Mouse (Mus musculus): ENCODE measurements around the gene Brf1. TPM values are rescaled to one million over a fixed set of nuclear protein-coding genes. Genes with fewer than 3 reads are reported as not detected.

Brf1 gene
- polyA plus RNA-seq (2012; rRNA removed), result 28.6 and 36.3 TPM in 2 replicates

GRCm38 (mm10) chr12:113000294-113001132, at the start of gene Brf1:
TSS of gene Brf1 (minus strand) at chr12:113000704.

GRCm38 (mm10) chr12:113013604-113014558, 13.4 kb upstream of the Brf1 start, which contains the start of gene Pacs2:
TSS of gene Pacs2 (plus strand) at chr12:113014508.

DNA sequence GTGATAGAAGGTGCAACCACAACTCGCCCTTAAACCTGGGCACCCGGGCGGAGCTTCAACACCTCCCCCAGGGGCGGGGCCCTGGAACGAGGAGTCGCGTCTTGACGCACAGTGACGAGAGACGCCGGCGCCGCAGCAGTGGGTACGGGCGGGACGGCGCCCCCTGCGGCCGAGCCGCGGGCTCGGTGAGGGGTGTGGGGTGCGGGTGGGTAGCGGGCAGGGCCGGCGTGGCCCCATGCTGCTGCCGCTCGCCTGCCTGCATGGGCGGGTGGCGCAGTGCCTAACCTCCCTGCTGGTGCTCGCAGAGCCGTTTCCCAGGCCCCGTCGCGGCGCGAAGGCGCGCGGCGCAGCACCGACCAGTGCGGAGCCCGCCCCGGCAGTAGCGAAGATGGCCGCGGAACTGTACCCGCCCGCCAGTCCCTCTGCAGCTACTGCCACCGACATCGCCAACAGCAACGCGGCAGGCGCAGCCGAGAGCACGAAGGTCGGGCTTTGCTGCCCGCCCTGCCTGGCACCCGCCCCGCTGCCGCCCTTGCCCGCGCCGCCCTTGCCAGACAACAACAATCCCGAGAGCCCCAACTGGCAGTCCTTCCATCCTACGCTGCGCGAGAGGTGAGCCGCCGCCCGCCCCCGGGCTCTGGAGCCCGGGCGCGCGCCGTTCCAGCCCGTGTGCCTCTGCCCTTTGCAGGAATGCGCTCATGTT, 24.0 kb downstream of the Brf1 start, which contains the start of gene Btbd6:
Gene Btbd6 (plus strand): TSS at position 112 of the 703 bp plus-strand sequence.

DNA sequence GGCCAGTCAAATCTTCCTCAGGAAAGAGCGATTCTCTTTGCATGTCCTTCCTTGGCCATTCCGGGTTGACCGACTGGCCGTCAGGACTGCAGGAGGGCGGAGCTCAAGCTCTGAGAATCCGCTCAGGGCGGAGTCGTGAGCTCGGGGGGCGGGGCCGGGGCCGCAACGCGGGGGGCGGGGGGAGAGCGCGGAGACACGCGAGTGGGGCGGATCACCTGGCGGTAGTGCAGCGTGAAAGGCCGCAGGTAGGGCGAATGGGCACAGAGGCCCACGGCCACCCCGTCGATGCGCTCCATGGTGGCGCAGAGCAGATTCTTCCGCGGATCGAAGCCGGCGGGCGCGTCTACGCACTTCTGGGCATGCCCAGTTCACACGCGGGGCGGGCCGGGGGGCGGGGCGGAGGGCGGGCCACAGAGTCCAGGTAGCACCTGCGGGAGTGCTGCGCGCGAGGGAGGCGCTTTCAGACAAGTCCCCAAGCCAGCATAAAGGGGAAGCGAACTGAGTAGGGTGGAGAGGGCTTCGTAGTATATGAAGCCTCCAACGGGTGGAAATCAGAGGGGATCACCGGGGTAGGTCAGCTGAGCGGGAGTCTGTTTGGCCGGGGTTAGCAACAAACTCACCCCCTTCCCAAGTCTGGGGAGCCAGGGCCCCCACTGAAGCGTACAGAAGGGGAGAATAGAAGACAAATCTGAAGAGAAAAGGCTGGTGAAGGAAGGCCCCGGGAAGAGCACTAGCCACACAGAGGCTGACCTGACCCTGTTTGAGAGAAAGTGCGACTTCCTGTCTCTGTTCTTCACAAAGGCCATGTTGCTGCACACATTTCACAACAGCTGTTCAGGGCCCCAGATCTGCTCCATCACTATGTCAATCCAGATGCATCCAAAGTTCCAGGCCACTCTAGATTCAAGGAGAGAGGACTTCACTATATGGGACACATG, 58.5 kb downstream of the Brf1 start, which contains the start of gene Nudt14:
Gene Nudt14 (minus strand): TSS at position 349 of the 938 bp plus-strand sequence.

DNA sequence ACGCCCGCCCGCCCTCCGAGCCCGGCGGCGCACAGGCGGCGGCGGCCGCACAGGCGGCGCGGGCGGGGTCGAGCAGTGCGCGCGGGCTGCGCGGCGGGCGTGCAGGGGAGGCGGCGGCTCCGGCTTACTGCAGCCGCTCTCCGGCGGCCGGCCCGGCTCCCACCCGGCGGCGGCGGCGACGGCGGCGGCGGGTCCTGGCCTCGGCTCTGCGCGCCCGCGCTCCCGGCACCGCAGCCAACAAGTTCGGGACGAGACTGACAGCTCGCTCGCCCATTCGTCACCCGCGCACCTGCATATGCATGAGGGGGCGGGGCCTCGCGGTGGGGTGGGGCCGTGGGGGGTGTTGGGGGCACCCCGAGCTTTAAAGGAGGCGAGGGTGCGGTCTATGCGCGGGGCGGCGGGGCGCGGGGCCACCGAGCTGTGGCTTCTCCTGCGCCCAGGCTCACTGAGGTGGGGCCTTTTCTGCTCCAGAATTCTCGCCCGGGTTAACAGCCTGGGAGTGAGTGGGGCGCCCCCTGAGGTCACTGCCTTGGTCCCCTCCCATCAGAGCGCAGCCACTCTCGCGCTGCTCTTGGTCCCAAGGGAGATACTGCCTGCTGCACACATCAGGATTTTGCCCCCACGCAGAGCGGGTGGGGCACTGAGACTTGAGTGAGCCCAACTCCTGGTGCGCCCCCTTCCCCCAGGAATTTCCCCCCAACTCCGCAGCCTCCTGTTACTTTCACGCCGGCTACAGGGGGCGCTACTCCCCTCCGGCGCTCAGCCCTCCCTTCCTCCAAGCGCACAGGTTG, 70.7 kb downstream of the Brf1 start, which contains the start of gene Jag2:
Gene Jag2 (minus strand): TSS at position 215 of the 791 bp plus-strand sequence.

Other genes starting within 250 kb of the Brf1 start
- 18.8 and 22.1 TPM in 2 replicates for gene Pld4, start 240.0 kb downstream of the Brf1 start, polyA plus RNA-seq (2012; rRNA removed)
- gene Ahnak2, start 198.0 kb downstream of the Brf1 start, polyA plus RNA-seq (2012; rRNA removed), result 0.22 and 0.31 TPM in 2 replicates
- 0.24 and 0.30 TPM in 2 replicates for gene Clba1, start 191.8 kb downstream of the Brf1 start, polyA plus RNA-seq (2012; rRNA removed)
- 23.2 and 24.6 TPM in 2 replicates for gene Cdca4, start 171.3 kb downstream of the Brf1 start, polyA plus RNA-seq (2012; rRNA removed)
- gene Gpr132, start 132.5 kb downstream of the Brf1 start, polyA plus RNA-seq (2012; rRNA removed), result 0.79 and 0.83 TPM in 2 replicates
- gene Jag2, start 70.9 kb downstream of the Brf1 start, polyA plus RNA-seq (2012; rRNA removed), result 0.32 and 0.34 TPM in 2 replicates
- gene Nudt14, start 58.6 kb downstream of the Brf1 start, polyA plus RNA-seq (2012; rRNA removed), result 11.8 and 13.7 TPM in 2 replicates
- 4.4 and 4.6 TPM in 2 replicates for gene Btbd6, start 24.2 kb downstream of the Brf1 start, polyA plus RNA-seq (2012; rRNA removed)
- 8.0 and 9.0 TPM in 2 replicates for gene Pacs2, start 13.8 kb upstream of the Brf1 start, polyA plus RNA-seq (2012; rRNA removed)
- gene Tex22, start 73.8 kb upstream of the Brf1 start, polyA plus RNA-seq (2012; rRNA removed), result not detected in 2 replicates
- gene Mta1, start 97.6 kb upstream of the Brf1 start, polyA plus RNA-seq (2012; rRNA removed), result 17.5 and 22.8 TPM in 2 replicates
- gene Crip2, start 139.5 kb upstream of the Brf1 start, polyA plus RNA-seq (2012; rRNA removed), result 33.1 and 36.5 TPM in 2 replicates
- gene Crip1, start 145.6 kb upstream of the Brf1 start, polyA plus RNA-seq (2012; rRNA removed), result 137 and 207 TPM in 2 replicates
- gene Tedc1, start 155.7 kb upstream of the Brf1 start, polyA plus RNA-seq (2012; rRNA removed), result 4.6 and 4.7 TPM in 2 replicates
- 0.51 and 0.70 TPM in 2 replicates for gene Tmem121, start 185.2 kb upstream of the Brf1 start, polyA plus RNA-seq (2012; rRNA removed)

Data from liver, embryonic 18 days (tissue).